Mouse (Mus musculus) layer of hippocampus, postnatal 14 days (tissue): Measurements from ENCODE around the gene Fam243. TPM values are rescaled to one million over a fixed set of nuclear protein-coding genes. Genes with fewer than 3 reads are reported as not detected.
A peak's percentile ranks its signal among the peaks of the same experiment; 100 is the strongest.

Source experiments
- DNase-seq, 2 experiments: peaks; one replicate each; pipeline ENCODE4 v3.0.0; 2021 to 2022; ENCODE audit warnings: low spot score in 2 of 2, mixed read lengths in 1 of 2
- long read RNA-seq, 2 experiments: library from polyadenylated mRNA; stranded (forward); transcript quantifications; one replicate each; pipeline ENCODE4 v2.0.0; 2021
- total RNA-seq, 2 experiments: library from RNA; stranded (reverse); gene quantifications; 2 replicates each; pipeline ENCODE4 v1.2.3; 2021

The Fam243 gene
- total RNA-seq, result not detected
- long read RNA-seq, experiment 1, result 0 reads
- long read RNA-seq, experiment 2, result 0 reads

DNA sequence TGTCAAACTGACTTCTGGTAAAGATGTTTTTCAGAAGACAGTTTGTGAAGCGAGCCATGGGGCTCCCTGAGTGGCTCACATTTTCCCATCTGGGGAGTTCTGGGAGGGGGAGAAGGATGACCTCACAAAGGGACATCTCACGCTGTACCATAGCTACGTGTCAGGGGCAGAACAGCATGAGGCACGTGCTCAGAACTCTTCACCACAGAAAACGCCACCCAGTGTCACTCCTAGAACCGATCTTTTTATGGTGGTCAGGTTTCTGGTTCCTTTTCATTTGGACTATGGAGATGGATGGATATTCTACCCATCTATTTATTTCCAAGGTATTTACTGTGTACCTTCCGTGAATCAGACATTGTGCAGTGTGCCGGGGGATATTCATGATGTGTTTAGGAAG lies at the start of gene Fam243:
Gene Fam243 (minus strand): TSS at position 101 of the 400 bp plus-strand sequence.
- DNase-seq, result no peak

GRCm38 (mm10) chr16:92369260-92369659 lies 48.0 kb upstream of the Fam243 start:
- DNase-seq, result no peak

- no peak for DNase-seq
These were observed 44.2 kb upstream of the Fam243 start for GRCm38 (mm10) chr16:92365477-92365876.

GRCm38 (mm10) chr16:92360711-92361110 lies 39.5 kb upstream of the Fam243 start:
- DNase-seq, result no peak

DNA sequence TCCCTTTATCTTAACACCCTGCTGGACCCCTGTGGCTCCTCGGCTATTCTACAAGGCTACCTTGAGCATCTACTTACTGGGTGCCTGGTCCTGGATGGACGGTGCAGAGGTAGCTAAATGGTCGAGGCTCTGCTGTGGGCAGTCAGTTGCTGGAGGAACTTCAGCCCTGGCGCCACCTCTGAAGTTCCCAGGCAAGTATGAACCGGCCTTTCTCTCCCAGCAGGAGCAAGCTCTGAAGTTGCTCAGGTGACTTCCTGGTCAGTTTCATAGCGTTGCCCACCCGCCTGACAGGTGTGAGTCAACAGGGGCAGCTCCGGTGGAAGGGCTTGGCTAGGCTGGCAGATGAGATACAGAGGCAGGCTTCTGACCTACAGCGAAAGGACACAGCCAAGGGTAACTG lies 38.0 kb upstream of the Fam243 start, which contains the start of gene Kcne1:
Gene Kcne1 (minus strand): TSS at position 240 of the 400 bp plus-strand sequence.
- DNase-seq, result no peak

DNA sequence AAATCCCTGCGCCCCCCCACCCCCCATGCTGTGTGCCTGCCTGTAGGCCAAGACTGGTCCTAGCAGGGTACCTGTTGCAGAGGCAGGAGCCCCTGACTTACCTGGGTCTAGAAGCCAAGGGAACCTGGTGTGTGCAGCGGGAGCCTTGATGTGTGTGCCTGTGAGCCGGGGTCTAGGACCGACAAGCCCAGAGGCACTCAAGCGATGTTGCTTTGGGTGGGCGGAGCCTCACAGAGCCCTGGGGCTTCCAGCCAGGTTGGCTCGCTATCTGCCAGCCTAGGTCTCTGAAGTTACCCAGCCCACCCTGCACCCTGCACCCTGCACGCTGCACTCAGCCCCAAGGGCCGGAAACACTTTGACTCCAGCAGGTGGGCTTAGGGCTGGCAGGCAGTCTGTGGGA lies 37.5 kb upstream of the Fam243 start:
- DNase-seq, result no peak

- DNase-seq, result no peak
These were observed 36.3 kb upstream of the Fam243 start for GRCm38 (mm10) chr16:92357566-92357965.

- no peak for DNase-seq
These were observed 35.8 kb upstream of the Fam243 start for GRCm38 (mm10) chr16:92357023-92357422.

GRCm38 (mm10) chr16:92355982-92356381 lies 34.7 kb upstream of the Fam243 start:
- no peak for DNase-seq

DNA sequence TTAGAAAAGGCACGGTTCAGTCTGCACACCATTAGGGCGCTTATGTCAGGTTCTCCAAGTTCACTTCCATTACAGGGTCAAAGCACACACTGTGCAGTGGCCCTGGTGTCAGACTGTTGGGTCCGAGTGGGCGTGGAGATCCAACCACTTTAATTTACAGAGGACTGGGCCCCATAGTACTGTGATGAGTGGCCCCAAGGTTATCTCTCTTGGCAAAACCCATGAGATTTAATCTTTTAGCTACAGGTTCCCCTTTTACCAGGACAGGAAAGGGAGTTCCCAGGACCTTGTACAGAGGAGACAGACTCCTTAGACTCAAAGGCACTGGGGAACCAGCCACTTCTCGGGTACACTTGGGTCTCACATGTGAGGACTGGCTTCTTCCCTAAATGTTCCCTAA lies 34.1 kb upstream of the Fam243 start:
- DNase-seq, result no peak

DNA sequence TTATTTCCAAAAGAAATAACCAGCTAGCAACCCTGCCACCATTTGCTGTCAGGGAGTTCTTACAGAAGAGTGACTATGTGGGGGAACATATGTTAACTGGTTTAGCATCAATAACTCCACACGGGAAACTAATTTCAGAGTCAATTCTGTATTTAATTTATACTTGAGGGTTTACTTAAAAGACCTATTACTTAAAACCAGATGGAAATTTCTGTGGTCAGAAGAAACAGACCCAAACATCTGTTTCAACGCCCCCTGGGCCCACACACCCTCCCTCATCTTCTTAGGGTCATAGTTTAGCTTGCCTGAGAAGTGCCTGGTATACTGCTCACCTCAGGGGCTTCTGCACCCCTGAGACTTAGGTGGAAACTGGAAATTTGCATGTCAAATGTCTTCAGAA lies 32.7 kb upstream of the Fam243 start:
- no peak for DNase-seq

DNA sequence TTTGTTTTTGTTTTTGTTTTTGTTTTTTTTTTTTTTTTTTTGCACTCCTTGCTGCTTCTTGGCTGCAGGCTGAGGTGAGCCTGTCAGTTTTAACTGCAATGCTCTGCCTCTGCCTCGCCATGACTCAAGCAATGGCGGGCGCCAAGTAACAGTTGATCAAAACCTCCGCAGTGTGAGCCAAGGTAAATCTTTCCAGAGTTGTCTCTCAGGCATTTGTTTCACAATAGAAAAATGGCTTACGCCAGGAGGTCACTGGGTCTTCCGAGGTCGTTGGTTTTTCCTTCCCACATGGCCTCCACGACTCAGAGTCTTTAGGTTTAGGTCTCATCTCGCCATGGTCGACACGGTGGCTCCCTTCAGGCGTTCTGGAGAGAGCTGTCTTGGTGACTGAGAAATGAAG lies 32.1 kb upstream of the Fam243 start:
- DNase-seq, result no peak

DNA sequence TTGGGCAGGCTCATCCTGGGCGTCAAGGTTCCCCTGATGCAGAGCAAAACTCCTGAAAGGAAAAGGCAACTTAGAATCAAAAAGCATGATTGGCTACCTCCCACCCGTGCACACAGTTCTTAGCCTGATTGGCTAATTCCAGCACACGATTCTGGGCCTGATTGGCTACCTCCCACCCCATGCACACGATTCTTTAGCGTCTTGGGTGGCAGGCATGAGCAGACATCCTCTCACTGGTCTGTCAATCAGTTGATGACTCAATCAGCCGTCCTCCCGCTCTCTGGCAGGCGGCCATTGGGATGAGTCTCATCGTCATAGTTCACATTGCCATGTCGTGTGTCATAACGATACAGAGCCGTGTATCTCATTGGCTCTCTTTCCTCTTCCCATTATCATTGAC lies 27.7 kb upstream of the Fam243 start:
- no peak for DNase-seq

DNA sequence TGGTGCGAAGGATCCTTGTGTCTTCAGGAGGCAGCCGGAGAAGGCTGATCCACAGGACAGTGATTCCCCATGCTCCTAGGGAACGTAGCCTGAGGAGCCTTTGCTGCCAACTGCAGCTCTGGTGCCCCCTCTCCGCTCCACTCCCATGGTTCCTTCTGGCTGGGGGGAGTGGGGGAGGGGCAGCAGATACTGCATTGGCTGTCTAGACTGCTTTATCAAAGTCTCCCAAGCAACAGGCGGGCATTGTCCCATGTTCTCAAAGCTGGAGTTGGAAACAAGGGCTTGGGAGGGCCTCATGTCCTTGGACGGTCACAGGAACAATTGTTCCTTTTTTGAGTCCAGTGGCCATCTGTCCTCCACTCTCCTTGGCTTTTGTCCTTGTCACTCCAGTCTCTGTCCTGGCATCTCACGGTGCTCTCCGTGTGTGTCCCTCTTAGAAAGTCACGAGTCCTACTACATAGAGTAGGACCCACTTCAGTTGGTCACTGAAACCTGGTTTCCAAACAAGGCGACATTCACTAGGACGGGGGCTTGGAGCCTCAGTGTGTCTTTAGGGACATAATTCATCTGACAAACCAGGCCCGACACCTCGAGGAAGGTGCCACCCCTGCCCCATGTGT lies 25.2 kb upstream of the Fam243 start:
- DNase-seq, result no peak

DNA sequence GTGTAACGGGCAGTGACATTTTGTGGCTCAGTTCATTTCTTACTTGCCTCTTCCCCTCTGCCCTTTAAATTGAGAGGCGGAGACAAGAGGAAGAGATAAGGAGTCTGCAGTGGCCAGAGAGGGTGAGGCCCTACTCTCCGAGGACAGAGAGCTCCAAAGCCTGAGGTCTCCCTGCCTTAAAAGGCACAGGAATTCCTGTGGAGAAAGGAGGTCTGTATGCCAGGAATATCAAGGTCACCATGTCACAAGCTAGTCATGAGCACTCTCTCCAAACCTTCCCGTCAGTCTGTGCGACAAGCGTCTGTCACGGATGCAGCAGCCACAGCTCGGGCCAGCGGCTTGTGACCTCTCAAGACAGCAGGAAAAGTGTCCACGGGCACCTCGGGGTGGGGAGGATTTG lies 23.9 kb upstream of the Fam243 start:
- DNase-seq, result no peak

GRCm38 (mm10) chr16:92340612-92341511 lies 19.6 kb upstream of the Fam243 start:
- DNase-seq, result peak; percentile 68 to 75

DNA sequence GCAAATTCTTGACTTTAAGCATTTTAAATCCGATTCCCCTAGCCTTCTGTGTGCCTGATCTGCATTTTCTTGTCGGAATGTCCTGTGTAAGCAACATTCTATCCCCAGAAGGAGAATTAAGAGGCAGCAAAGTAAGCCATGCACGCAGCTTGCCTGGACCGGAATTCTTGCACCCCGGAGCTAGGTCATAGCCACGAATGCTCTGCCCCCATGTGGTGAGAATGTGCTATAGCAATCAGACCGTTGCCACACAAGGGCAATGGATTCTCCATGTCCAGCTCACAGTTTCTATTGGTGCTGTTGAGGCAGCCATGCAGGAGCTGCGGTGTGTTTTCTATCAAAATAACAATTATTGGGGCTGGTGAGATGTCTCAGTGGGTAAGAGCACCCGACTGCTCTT lies 15.0 kb upstream of the Fam243 start:
- peak; percentile 56 to 78 for DNase-seq

GRCm38 (mm10) chr16:92334600-92334999 lies 13.4 kb upstream of the Fam243 start:
- DNase-seq, result no peak

DNA sequence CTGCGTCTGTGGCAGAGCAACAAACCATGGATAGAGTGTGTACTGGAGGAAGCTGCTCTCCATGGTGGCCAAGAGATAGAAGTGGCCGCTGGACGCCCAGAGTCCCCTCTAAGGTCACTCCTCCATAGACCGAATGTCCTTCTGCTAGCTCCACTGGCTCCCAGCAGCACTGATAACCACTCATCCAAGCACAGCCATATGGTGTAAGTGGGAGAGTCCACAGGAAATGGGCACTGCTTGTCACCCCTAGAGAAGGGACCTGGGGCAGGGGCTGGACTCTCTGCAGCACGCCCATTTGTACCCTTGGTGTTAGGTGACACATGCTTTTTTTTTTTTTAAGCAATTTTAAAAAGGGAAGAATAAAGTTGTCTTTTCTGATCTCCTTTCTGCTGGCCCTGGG lies 9.7 kb upstream of the Fam243 start:
- no peak for DNase-seq

- DNase-seq, result no peak
These were observed 6.7 kb upstream of the Fam243 start for GRCm38 (mm10) chr16:92327911-92328310.

DNA sequence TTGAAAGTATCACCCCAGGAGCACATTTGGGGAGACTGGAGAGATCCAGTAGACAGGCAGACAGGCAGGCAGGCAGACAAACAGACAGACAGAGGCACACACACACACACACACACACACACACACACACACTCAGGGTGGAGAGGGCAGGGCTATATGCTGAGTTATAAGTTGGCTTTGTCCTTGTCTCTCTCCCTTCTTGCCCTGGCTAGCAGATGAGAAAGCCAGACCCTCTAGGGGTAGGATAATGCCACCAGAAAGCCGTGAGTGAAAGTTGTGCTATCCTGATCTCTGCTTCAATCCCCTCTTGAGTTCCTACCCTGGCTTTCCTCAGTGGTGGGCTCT lies 3.8 kb upstream of the Fam243 start:
- DNase-seq, result no peak

DNA sequence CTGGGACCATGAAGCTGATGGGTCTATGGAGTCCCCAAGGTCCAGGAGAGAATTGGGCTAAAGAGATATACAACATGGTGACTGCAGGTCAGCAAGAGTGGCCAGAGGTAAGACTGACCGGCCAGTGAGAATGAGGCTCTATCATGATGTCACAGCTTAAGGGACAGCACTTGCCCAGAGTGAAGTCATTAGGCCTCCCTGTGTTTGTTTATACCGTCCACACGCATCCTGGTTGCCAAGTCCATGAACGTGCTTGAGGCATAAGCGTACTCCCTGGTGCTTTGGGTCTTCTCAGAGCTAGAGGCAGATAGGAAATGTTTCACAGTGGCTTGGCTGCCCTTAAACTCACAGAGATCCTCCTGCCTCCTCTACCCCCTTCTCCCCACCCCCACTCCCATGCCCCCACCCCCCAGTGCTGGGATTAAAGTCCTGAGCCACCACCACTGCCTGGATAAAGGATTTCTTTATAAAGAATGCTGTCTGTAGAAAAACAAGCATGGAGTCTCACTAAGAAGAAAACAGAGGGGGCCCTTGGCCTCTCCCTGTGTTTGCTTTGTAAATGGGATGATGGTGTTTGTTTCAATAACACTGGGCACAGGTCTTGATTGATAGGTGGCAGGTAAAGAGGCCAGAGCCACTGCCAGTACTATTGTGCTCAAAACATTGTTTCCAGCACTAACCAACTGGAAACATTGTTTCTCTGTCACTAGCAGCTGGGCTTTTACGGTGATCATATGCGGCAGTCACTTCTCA lies 3.2 kb upstream of the Fam243 start:
- DNase-seq, result no peak
